Mouse (Mus musculus) heart, postnatal 36 days (tissue): ENCODE results near the gene Yipf2. TPM values are rescaled to one million over a fixed set of nuclear protein-coding genes. Genes with fewer than 3 reads are reported as not detected.
"Not testable (repeated sequence)": the region's sequence is repeated elsewhere in the genome, so short reads cannot be mapped to it uniquely, and the experiment has no call there.

Experiments
- DNase-seq, 2 experiments: peaks; one replicate each; pipeline ENCODE4 v3.0.0; 2021 to 2022
- intact Hi-C: fragments of 180-260 bp; cut with DNase I; formaldehyde crosslinking; loops from one replicate; pipeline ENCODE4 v1.15.1; 2025
- total RNA-seq, 2 experiments: library from RNA; stranded (reverse); gene quantifications; 2 replicates each; pipeline ENCODE4 v1.2.3; 2021

The Yipf2 gene
- total RNA-seq, 2 experiments from 2014 or later: 7.3 to 8.0 TPM

GRCm38 (mm10) chr9:21565004-21565586 lies 27.5 kb downstream of the Yipf2 start:
- intact Hi-C loops: no loop called here
- no peak for DNase-seq

- DNase-seq: no peak
- intact Hi-C loops: no loop called here
Measured at GRCm38 (mm10) chr9:21564420-21564819, 28.2 kb downstream of the Yipf2 start.

- intact Hi-C loops: no loop called here
- DNase-seq: no peak
Measured at GRCm38 (mm10) chr9:21559151-21559550, 33.5 kb downstream of the Yipf2 start.

- intact Hi-C loops: no loop called here
- peak in 1 of 2 experiments; percentile 11 for DNase-seq
Measured at GRCm38 (mm10) chr9:21558366-21558765, 34.3 kb downstream of the Yipf2 start.

- intact Hi-C loops: no loop called here
- DNase-seq: no peak
Measured at GRCm38 (mm10) chr9:21557556-21557955, 35.1 kb downstream of the Yipf2 start.

GRCm38 (mm10) chr9:21556996-21557395 lies 35.6 kb downstream of the Yipf2 start:
- DNase-seq: no peak
- intact Hi-C loops: no loop called here

- intact Hi-C loops: no loop called here
- DNase-seq: no peak
Measured at GRCm38 (mm10) chr9:21555198-21555742, 37.4 kb downstream of the Yipf2 start.

GRCm38 (mm10) chr9:21553607-21554273 lies 38.9 kb downstream of the Yipf2 start:
- intact Hi-C loops: no loop called here
- DNase-seq: no peak

- intact Hi-C loops: no loop called here
Measured at GRCm38 (mm10) chr9:21551049-21551448, 41.6 kb downstream of the Yipf2 start.

GRCm38 (mm10) chr9:21547075-21547941 lies 45.3 kb downstream of the Yipf2 start:
- peak; percentile 38 to 79 for DNase-seq
- intact Hi-C loops: loop anchor here (2.0 kb wide), 2 partner anchors 37 to 43 kb away; partner anchors contain the start of gene Tmed1

More at GRCm38 (mm10) chr9:21551049-21551448, 41.6 kb downstream of the Yipf2 start:
- no peak for DNase-seq

GRCm38 (mm10) chr9:21546789-21547074 lies 45.9 kb downstream of the Yipf2 start, which contains the start of gene Carm1:
Gene Carm1, plus strand, starts transcription at chr9:21546894.
- intact Hi-C loops: loop anchor here (2.0 kb wide), 2 partner anchors 36 to 44 kb away; partner anchors contain the start of gene Tmed1
- no peak for DNase-seq

GRCm38 (mm10) chr9:21545916-21546788 lies 46.5 kb downstream of the Yipf2 start:
- intact Hi-C loops: loop anchor here (2.0 kb wide), 2 partner anchors 35 to 45 kb away; partner anchors contain the start of gene Tmed1
- DNase-seq: peak; percentile 99

- intact Hi-C loops: no loop called here
- DNase-seq: no peak
Measured at GRCm38 (mm10) chr9:21545351-21545915, 47.2 kb downstream of the Yipf2 start.

GRCm38 (mm10) chr9:21542001-21542400 lies 50.6 kb downstream of the Yipf2 start:
- DNase-seq, intact Hi-C loops: not testable (repeated sequence)

GRCm38 (mm10) chr9:21539981-21540753 lies 52.5 kb downstream of the Yipf2 start:
- DNase-seq: no peak
- intact Hi-C loops: no loop called here
